Mouse (Mus musculus): ENCODE measurements around the gene Ift57.

GRCm38 (mm10) chr16:49768491-49769031, 69.5 kb downstream of the Ift57 start:
- TF ChIP-seq CTCF (IDR thresholded peaks at IDR 0.05; ENCODE audit: insufficient read depth, low read depth, low read length) (no peak), POLR2A (IDR thresholded peaks at IDR 0.05; ENCODE audit: insufficient read depth, low read depth, low read length) (no peak)
